Mouse (Mus musculus) kidney, postnatal 0 days (tissue): Measurements from ENCODE around the gene Fam160a2. TPM values are rescaled to one million over a fixed set of nuclear protein-coding genes. Genes with fewer than 3 reads are reported as not detected.
A peak's percentile ranks its signal among the peaks of the same experiment; 100 is the strongest.

Source experiments
- ATAC-seq: fragments of 200-750 bp; cut with Nextera tagmentation; replicated peaks from 2 replicates; pipeline ENCODE4 v1.8.0; 2017; ENCODE audit warnings: low read depth, moderate number of reproducible peaks, moderate TSS enrichment, moderate library complexity; ENCODE audit not compliant: low FRiP score
- DNase-seq: peaks from one replicate; pipeline ENCODE4 v3.0.0-alpha.2; 2016; ENCODE audit warnings: low spot score
- H3K27ac ChIP-seq: fragments of 300-500 bp; sonication (generic); 2 replicates; pipeline ENCODE4 v1.5.1; 2014; ENCODE audit warnings: mild to moderate bottlenecking
- H3K27me3 ChIP-seq: fragments of 300-500 bp; sonication (generic); 2 replicates; pipeline ENCODE4 v1.6.1; 2014; ENCODE audit warnings: low read length, mixed read lengths; ENCODE audit not compliant: insufficient read depth
- H3K36me3 ChIP-seq: fragments of 300-500 bp; sonication (generic); 2 replicates; pipeline ENCODE4 v1.6.1; 2014; ENCODE audit warnings: low read length, mixed read lengths; ENCODE audit not compliant: insufficient read depth
- H3K4me1 ChIP-seq: fragments of 300-500 bp; sonication (generic); replicated peaks from 2 replicates; pipeline ENCODE4 v1.6.1; 2014; ENCODE audit warnings: antibody characterized with exemption, low read length, mixed read lengths; ENCODE audit not compliant: insufficient read depth
- H3K4me2 ChIP-seq: fragments of 300-500 bp; sonication (generic); 2 replicates; pipeline ENCODE4 v1.6.1; 2014; ENCODE audit warnings: mild to moderate bottlenecking, low read length, moderate library complexity, mixed read lengths
- H3K4me3 ChIP-seq: fragments of 300-500 bp; sonication (generic); replicated peaks from 2 replicates; pipeline ENCODE4 v1.5.1; 2014; ENCODE audit warnings: low read depth, low read length
- H3K9ac ChIP-seq: fragments of 300-500 bp; sonication (generic); 2 replicates; pipeline ENCODE4 v1.6.1; 2014; ENCODE audit warnings: low read depth, low read length
- H3K9me3 ChIP-seq: fragments of 300-500 bp; sonication (generic); replicated peaks from 2 replicates; pipeline ENCODE4 v1.6.1; 2016; ENCODE audit warnings: low read length, inconsistent platforms, mixed read lengths
- CTCF ChIP-seq: IDR thresholded peaks from 2 replicates; pipeline ENCODE4 v1.5.1; 2016; ENCODE audit warnings: antibody characterized with exemption, low read depth, mild to moderate bottlenecking, moderate library complexity
- WGBS: fragments of 180-500 bp; shearing (Covaris S2); extraction: QIAGEN DNeasy Blood & Tissue Kit; methylation state at CpG from one replicate; pipeline ENCODE4 v1.1.7; 2014; 5-methylcytosine and 5-hydroxymethylcytosine counted together
- polyA plus RNA-seq: library from polyadenylated mRNA; unstranded; fragments of >200 nt; fragmentation: Nextera tagmentation; extraction: Ambion mirVana; gene quantifications from 2 replicates; pipeline ENCODE4 v1.2.1, GENCODE M21; 2015

Gene Fam160a2
- 28.0 and 33.2 TPM in 2 replicates for polyA plus RNA-seq

DNA sequence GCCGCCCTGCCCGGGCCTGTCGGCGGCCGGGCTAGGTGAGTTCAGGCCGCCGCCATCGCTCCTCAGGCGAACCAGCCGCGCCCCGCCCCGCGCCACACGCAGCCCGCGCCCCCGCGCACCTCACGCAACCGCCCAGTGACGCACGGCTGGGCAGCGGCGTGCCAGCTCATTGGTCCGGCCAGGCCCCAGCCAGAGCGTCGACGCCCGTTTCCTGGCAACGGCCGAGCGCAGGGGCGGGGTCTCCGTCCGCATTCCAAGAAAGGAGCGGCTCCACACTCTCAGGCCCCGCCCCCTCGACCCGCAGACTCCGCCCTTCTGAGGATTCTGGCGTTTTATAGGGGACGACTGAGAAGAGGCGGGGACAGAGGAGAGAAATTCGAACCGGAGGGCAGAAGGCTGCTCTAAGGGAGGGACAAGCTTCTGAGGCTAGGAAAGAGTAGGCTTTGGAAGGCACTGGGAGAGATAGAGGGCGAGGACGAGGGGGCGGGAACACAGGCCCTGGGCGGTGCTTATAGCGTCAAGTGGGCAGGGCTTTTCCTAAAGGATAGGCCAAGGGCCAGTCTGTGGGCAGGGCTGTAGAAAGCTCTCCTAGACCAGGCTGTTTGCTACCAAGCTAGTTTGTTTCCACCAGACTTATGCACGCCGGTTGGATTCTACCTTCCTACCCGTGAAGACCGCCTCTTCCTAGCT, at the start of gene Fam160a2:
Fam160a2 (minus strand) TSS at position 120 of the 690 bp plus-strand sequence.
- peak; percentile 99 for ATAC-seq
- WGBS: under 1% methylated on average over 55 of the region's 55 CpGs
- peak within 1 kb of the TSS; percentile 84 for H3K9ac ChIP-seq

GRCm38 (mm10) chr7:105445076-105445475, 45.2 kb upstream of the Fam160a2 start:
- no peaks in the 10 kb centered on the region for H3K9me3 ChIP-seq
- H3K27ac ChIP-seq: no peak overlapping the region
- no peak overlapping the region for H3K4me2 ChIP-seq
- no peaks in the 10 kb centered on the region for H3K36me3 ChIP-seq
- no peak; the same call in 1 of the 2 replicates for ATAC-seq
- no peaks in the 10 kb centered on the region for H3K4me1 ChIP-seq
- no peak overlapping the region for H3K9ac ChIP-seq
- no peak for DNase-seq
- WGBS: 63% methylated on average over 3 of the region's 3 CpGs
- H3K4me3 ChIP-seq: no peak overlapping the region
- TF ChIP-seq CTCF: no peak
- no peaks in the 10 kb centered on the region for H3K27me3 ChIP-seq

More for the DNA sequence above, at the start of gene Fam160a2:
- Histone ChIP-seq H3K4me3 (peak within 1 kb of the TSS; percentile 80), H3K27me3 (no peaks in the 10 kb centered on the region), H3K4me2 (peak within 1 kb of the TSS; percentile 69), H3K9me3 (no peaks in the 10 kb centered on the region), H3K36me3 (no peaks in the 10 kb centered on the region), H3K4me1 (no peaks in the 10 kb centered on the region), H3K27ac (peak within 1 kb of the TSS; percentile 81)
- peak; percentile 100 for DNase-seq
- TF ChIP-seq CTCF: no peak

GRCm38 (mm10) chr7:105441426-105441825, 41.6 kb upstream of the Fam160a2 start:
- no peaks in the 10 kb centered on the region for H3K36me3 ChIP-seq
- no peak overlapping the region for H3K4me2 ChIP-seq
- no peak for DNase-seq
- no peaks in the 10 kb centered on the region for H3K9me3 ChIP-seq
- no peaks in the 10 kb centered on the region for H3K27me3 ChIP-seq
- no peak for TF ChIP-seq CTCF
- no peaks in the 10 kb centered on the region for H3K4me1 ChIP-seq
- no peak overlapping the region for H3K4me3 ChIP-seq
- H3K9ac ChIP-seq: no peak overlapping the region
- 49% methylated on average over 4 of the region's 4 CpGs for WGBS
- ATAC-seq: no peak
- H3K27ac ChIP-seq: no peak overlapping the region

DNA sequence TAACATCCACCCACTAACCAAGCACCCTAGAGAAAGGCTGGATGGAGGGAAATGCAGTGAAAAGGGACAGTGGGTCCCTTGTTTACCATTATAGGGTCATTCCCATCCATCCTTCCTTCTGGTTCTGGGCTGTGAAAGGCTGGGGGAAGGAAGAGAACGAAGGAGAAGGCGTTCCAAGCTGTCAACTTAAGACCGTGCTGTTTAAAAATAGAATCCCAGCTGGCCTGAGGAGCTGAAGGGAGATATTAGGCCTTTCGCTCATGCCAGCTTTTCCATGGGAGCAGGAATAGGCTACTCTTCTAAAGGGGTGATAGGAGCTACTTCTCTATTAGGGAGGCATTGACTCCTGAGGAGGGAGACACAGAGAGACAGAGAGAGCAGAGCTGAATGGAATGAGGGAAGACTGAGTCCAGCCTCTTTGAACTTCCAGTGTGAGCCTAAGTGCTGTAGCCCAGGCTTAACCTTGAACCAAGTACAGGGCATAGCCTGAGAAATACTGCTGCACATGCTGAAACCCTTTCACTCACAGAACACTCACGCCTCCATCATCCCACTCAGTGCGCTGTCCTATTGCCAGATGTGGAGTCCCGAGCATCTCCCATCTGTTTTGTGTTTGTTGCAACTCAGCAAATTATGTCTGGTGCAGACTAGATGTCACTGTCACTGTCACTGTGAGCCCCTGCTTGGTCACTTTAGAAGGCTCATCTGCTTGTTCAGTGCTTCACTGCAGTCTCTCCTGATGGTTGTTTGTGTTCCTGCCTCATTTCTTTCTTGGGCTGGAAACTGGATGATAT, 38.3 kb upstream of the Fam160a2 start:
- no peak for ATAC-seq

DNA sequence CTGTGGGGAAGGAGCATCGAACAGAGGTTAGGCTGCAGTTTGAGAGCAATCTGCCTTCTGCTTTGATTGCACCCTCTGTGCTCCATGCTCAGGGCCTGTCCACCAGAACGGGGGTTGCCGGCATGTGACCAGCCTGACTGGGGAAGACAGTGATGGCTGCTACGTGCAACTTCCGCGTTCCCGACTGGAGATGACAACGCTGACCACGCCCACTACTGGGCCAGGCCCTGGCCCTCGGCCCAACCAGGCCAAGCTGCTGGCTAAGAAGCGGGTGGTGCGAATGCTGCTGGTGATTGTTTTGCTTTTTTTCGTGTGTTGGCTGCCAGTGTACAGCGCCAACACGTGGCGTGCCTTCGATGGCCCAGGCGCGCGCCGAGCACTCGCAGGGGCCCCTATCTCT, 34.9 kb upstream of the Fam160a2 start:
- Histone ChIP-seq H3K4me2 (no peak overlapping the region), H3K36me3 (no peaks in the 10 kb centered on the region), H3K4me1 (no peaks in the 10 kb centered on the region), H3K9me3 (no peaks in the 10 kb centered on the region), H3K27ac (no peak overlapping the region), H3K27me3 (no peaks in the 10 kb centered on the region), H3K4me3 (no peak overlapping the region), H3K9ac (no peak overlapping the region)
- DNase-seq: no peak
- no peak for ATAC-seq
- no peak for TF ChIP-seq CTCF
- 86% methylated on average over 22 of the region's 22 CpGs for WGBS

More for the DNA sequence above, 38.3 kb upstream of the Fam160a2 start:
- no peak for TF ChIP-seq CTCF
- H3K4me2 ChIP-seq: no peak overlapping the region
- no peak for DNase-seq
- H3K9me3 ChIP-seq: no peaks in the 10 kb centered on the region
- no peak overlapping the region for H3K4me3 ChIP-seq
- H3K4me1 ChIP-seq: no peaks in the 10 kb centered on the region
- 66% methylated on average over 7 of the region's 7 CpGs for WGBS
- no peaks in the 10 kb centered on the region for H3K36me3 ChIP-seq
- H3K27me3 ChIP-seq: no peaks in the 10 kb centered on the region
- H3K27ac ChIP-seq: no peak overlapping the region
- H3K9ac ChIP-seq: no peak overlapping the region

- WGBS: 85% methylated on average over 17 of the region's 17 CpGs
- H3K4me1 ChIP-seq: no peaks in the 10 kb centered on the region
Measured at GRCm38 (mm10) chr7:105433859-105434258, 34.0 kb upstream of the Fam160a2 start.

More at GRCm38 (mm10) chr7:105433859-105434258, 34.0 kb upstream of the Fam160a2 start:
- no peaks in the 10 kb centered on the region for H3K36me3 ChIP-seq
- H3K4me2 ChIP-seq: no peak overlapping the region
- H3K9me3 ChIP-seq: no peaks in the 10 kb centered on the region
- no peak overlapping the region for H3K9ac ChIP-seq
- no peak overlapping the region for H3K27ac ChIP-seq
- no peak for TF ChIP-seq CTCF
- DNase-seq: no peak
- no peak overlapping the region for H3K4me3 ChIP-seq
- no peak for ATAC-seq
- H3K27me3 ChIP-seq: no peaks in the 10 kb centered on the region
